Mouse (Mus musculus): ENCODE results near the gene Esr1. TPM values are rescaled to one million over a fixed set of nuclear protein-coding genes. Genes with fewer than 3 reads are reported as not detected.

Gene Esr1
- total RNA-seq (2014; rRNA removed), result 30.3 and 36.3 TPM in 2 replicates
- polyA plus RNA-seq (2012; rRNA removed), result 12.2 and 18.8 TPM in 2 replicates

DNA sequence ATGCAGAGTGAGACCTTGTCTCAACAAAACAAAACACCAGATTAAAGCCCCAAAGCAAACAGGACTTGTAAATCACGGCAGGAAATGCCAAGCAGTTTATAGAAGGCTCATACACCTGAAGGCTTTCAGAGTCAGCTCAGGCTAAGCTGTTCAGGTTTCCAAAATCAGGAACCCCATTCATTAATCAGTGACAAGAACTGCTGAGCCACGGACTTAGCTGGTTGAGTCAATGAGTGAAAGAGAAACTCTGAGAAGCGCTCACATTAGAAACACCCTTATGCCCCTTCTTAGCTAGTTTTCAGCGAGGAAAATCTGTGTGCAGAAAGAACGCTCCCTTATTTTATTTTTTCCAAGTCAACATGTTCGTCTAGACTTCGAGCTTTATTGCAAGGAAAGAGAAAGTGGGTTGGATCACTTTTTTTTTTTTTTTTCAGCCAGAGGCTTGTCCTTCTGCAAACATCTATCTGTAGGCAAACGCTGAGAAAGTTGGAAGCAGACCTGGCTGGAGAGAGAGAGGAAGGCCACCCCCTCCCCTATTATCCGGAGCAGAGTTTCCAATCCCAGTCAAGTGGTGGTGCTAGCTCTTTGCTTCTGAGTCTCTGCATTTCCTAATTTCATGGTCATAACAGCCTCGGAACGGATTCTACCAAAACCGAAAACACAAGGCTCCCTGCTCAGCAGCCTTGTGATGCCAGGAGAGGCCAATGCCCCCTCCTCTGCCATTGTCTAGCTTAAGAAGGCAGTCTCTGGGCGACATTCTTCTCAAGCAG is at the start of gene Esr1:
Gene Esr1, plus strand, starts transcription at position 208 of the 770 bp plus-strand sequence.
- Histone ChIP-seq H3K4me1 (ENCODE audit: control insufficient read depth, insufficient read depth, low read length) (no peaks in the 10 kb centered on the region; the same call in 1 of the 2 replicates), H3K27ac (replicated peaks; ENCODE audit: insufficient read depth, low read depth, low read length) (peak within 1 kb of the TSS; percentile 91), H3K9ac (ENCODE audit: low read depth, low read length) (peak within 1 kb of the TSS; percentile 78), H3K36me3 (ENCODE audit: control insufficient read depth, insufficient read depth, low read length) (no peaks in the 10 kb centered on the region), H3K4me3 (ENCODE audit: insufficient read depth, low read depth, low read length) (peak within 1 kb of the TSS; percentile 47), H3K27me3 (ENCODE audit: control insufficient read depth, insufficient read depth, low read length) (no peaks in the 10 kb centered on the region), H3K79me2 (ENCODE audit: control insufficient read depth, insufficient read depth, low read length) (peaks cover 7% of the 10 kb centered on the region; the same call in 1 of the 2 replicates)
- TF ChIP-seq POLR2A (IDR thresholded peaks at IDR 0.05; ENCODE audit: extremely low read depth, insufficient read depth, low read length) (no peak), CTCF (IDR thresholded peaks at IDR 0.05; ENCODE audit: low read depth, low read length) (0 out of 2 replicates have a peak, but pooled peaks have one; percentile 7)
- DNase-seq (ENCODE audit: extremely low read depth, low read depth, low spot score), result peak; percentile 69
- WGBS, result 5% methylated on average over 13 of the region's 13 CpGs

DNA sequence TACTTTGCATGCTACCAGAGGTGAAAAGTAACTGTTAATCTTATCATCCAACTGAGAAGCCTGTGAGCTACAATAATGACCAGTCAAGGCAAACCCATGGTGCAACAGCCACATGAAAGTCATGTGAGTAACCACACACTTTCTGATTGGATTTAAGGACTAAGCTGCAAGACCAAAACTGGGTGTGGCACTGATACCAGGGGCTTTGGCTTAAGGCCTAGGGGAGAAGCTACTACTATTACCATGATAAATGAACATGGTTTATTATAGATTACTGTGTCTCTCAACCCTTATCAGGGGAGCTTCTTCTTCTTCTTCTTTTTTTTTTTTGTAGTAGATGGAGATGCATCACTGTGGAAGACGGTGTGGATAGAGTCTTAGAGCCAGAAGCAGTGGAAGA is 46.2 kb upstream of the Esr1 start:
- Histone ChIP-seq H3K36me3 (ENCODE audit: control insufficient read depth, insufficient read depth, low read length) (no peaks in the 10 kb centered on the region), H3K27ac (replicated peaks; ENCODE audit: insufficient read depth, low read depth, low read length) (no peak overlapping the region), H3K4me1 (ENCODE audit: control insufficient read depth, insufficient read depth, low read length) (no peaks in the 10 kb centered on the region), H3K27me3 (ENCODE audit: control insufficient read depth, insufficient read depth, low read length) (no peaks in the 10 kb centered on the region), H3K79me2 (ENCODE audit: control insufficient read depth, insufficient read depth, low read length) (no peaks in the 10 kb centered on the region), H3K9ac (ENCODE audit: low read depth, low read length) (no peak overlapping the region), H3K4me3 (ENCODE audit: insufficient read depth, low read depth, low read length) (no peak overlapping the region)
- TF ChIP-seq CTCF (IDR thresholded peaks at IDR 0.05; ENCODE audit: low read depth, low read length), result no peak
- no peak for TF ChIP-seq POLR2A (IDR thresholded peaks at IDR 0.05; ENCODE audit: extremely low read depth, insufficient read depth, low read length)
- WGBS, result 85% methylated on average over 1 of the region's 1 CpGs
- no peak for DNase-seq (ENCODE audit: extremely low read depth, low read depth, low spot score)

GRCm38 (mm10) chr10:4570778-4571177 is 40.6 kb upstream of the Esr1 start:
- Histone ChIP-seq H3K27ac (replicated peaks; ENCODE audit: insufficient read depth, low read depth, low read length) (no peak overlapping the region), H3K79me2 (ENCODE audit: control insufficient read depth, insufficient read depth, low read length) (no peaks in the 10 kb centered on the region), H3K27me3 (ENCODE audit: control insufficient read depth, insufficient read depth, low read length) (no peaks in the 10 kb centered on the region), H3K9ac (ENCODE audit: low read depth, low read length) (no peak overlapping the region), H3K4me3 (ENCODE audit: insufficient read depth, low read depth, low read length) (no peak overlapping the region), H3K4me1 (ENCODE audit: control insufficient read depth, insufficient read depth, low read length) (no peaks in the 10 kb centered on the region), H3K36me3 (ENCODE audit: control insufficient read depth, insufficient read depth, low read length) (no peaks in the 10 kb centered on the region)
- DNase-seq (ENCODE audit: extremely low read depth, low read depth, low spot score), result no peak
- TF ChIP-seq POLR2A (IDR thresholded peaks at IDR 0.05; ENCODE audit: extremely low read depth, insufficient read depth, low read length) (no peak), CTCF (IDR thresholded peaks at IDR 0.05; ENCODE audit: low read depth, low read length) (no peak)
- WGBS, result 95% methylated on average over 4 of the region's 4 CpGs

- Histone ChIP-seq H3K4me3 (ENCODE audit: insufficient read depth, low read depth, low read length) (no peak overlapping the region), H3K79me2 (ENCODE audit: control insufficient read depth, insufficient read depth, low read length) (no peaks in the 10 kb centered on the region), H3K27ac (replicated peaks; ENCODE audit: insufficient read depth, low read depth, low read length) (no peak overlapping the region), H3K27me3 (ENCODE audit: control insufficient read depth, insufficient read depth, low read length) (no peaks in the 10 kb centered on the region), H3K36me3 (ENCODE audit: control insufficient read depth, insufficient read depth, low read length) (no peaks in the 10 kb centered on the region), H3K9ac (ENCODE audit: low read depth, low read length) (no peak overlapping the region), H3K4me1 (ENCODE audit: control insufficient read depth, insufficient read depth, low read length) (no peaks in the 10 kb centered on the region)
- DNase-seq (ENCODE audit: extremely low read depth, low read depth, low spot score), result no peak
- 78% methylated on average over 4 of the region's 4 CpGs for WGBS
- no peak for TF ChIP-seq POLR2A (IDR thresholded peaks at IDR 0.05; ENCODE audit: extremely low read depth, insufficient read depth, low read length)
- TF ChIP-seq CTCF (IDR thresholded peaks at IDR 0.05; ENCODE audit: low read depth, low read length), result no peak
These were observed 40.1 kb upstream of the Esr1 start for GRCm38 (mm10) chr10:4571304-4571703.

DNA sequence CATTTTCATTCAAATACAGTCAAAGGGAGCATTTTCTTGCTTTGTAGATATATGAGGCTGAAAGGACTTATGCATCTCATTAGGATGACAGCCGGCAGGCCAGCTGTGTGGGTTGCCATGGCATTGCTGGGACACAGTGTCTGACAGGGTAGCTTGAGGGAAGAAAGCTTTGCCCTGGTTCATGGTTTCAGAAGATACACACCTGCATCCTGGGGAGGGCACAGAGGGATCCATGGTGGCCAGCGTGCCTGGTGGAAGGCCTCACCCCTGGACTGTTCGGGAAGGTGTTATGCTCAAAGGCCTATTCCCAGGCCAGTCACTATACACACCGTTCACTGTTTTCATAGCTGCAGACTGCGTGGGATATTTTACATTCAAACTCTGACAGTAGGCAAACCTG is 29.5 kb upstream of the Esr1 start:
- no peak for TF ChIP-seq POLR2A (IDR thresholded peaks at IDR 0.05; ENCODE audit: extremely low read depth, insufficient read depth, low read length)
- TF ChIP-seq CTCF (IDR thresholded peaks at IDR 0.05; ENCODE audit: low read depth, low read length), result no peak
- Histone ChIP-seq H3K79me2 (ENCODE audit: control insufficient read depth, insufficient read depth, low read length) (no peaks in the 10 kb centered on the region), H3K4me3 (ENCODE audit: insufficient read depth, low read depth, low read length) (no peak overlapping the region), H3K27me3 (ENCODE audit: control insufficient read depth, insufficient read depth, low read length) (no peaks in the 10 kb centered on the region), H3K36me3 (ENCODE audit: control insufficient read depth, insufficient read depth, low read length) (no peaks in the 10 kb centered on the region), H3K27ac (replicated peaks; ENCODE audit: insufficient read depth, low read depth, low read length) (no peak overlapping the region), H3K9ac (ENCODE audit: low read depth, low read length) (no peak overlapping the region), H3K4me1 (ENCODE audit: control insufficient read depth, insufficient read depth, low read length) (peaks cover under 1% of the 10 kb centered on the region; the same call in 1 of the 2 replicates)
- no peak for DNase-seq (ENCODE audit: extremely low read depth, low read depth, low spot score)
- WGBS, result 94% methylated on average over 5 of the region's 5 CpGs

- H3K79me2 ChIP-seq (ENCODE audit: control insufficient read depth, insufficient read depth, low read length), result no peaks in the 10 kb centered on the region
- H3K4me1 ChIP-seq (ENCODE audit: control insufficient read depth, insufficient read depth, low read length), result peaks cover 9% of the 10 kb centered on the region; the same call in 1 of the 2 replicates
- H3K27ac ChIP-seq (replicated peaks; ENCODE audit: insufficient read depth, low read depth, low read length), result no peak overlapping the region; the same call in 1 of the 2 replicates
- 43% methylated on average over 6 of the region's 6 CpGs for WGBS
- TF ChIP-seq CTCF (IDR thresholded peaks at IDR 0.05; ENCODE audit: low read depth, low read length) (no peak), POLR2A (IDR thresholded peaks at IDR 0.05; ENCODE audit: extremely low read depth, insufficient read depth, low read length) (no peak)
- no peak overlapping the region for H3K4me3 ChIP-seq (ENCODE audit: insufficient read depth, low read depth, low read length)
- no peak overlapping the region for H3K9ac ChIP-seq (ENCODE audit: low read depth, low read length)
- no peaks in the 10 kb centered on the region for H3K27me3 ChIP-seq (ENCODE audit: control insufficient read depth, insufficient read depth, low read length)
- H3K36me3 ChIP-seq (ENCODE audit: control insufficient read depth, insufficient read depth, low read length), result no peaks in the 10 kb centered on the region
- peak; percentile 97 for DNase-seq (ENCODE audit: extremely low read depth, low read depth, low spot score)
These were observed 24.7 kb upstream of the Esr1 start for GRCm38 (mm10) chr10:4586691-4587090.
